Mouse (Mus musculus) cortical plate, adult 2 months (tissue): ENCODE results near the gene Tmc8.

Experiments used
- CTCF ChIP-seq: fragments of 200-500 bp; IDR thresholded peaks from 2 replicates; pipeline ENCODE4 v1.5.1; 2011; ENCODE audit warnings: mild to moderate bottlenecking, control low read depth, low read length; ENCODE audit not compliant: insufficient read depth; ENCODE audit errors: extremely low read depth
- POLR2A ChIP-seq: fragments of 200-500 bp; IDR thresholded peaks from 2 replicates; pipeline ENCODE4 v1.6.1; 2011; ENCODE audit warnings: mild to moderate bottlenecking, low read length, control low read depth; ENCODE audit not compliant: insufficient read depth; ENCODE audit errors: extremely low read depth

DNA sequence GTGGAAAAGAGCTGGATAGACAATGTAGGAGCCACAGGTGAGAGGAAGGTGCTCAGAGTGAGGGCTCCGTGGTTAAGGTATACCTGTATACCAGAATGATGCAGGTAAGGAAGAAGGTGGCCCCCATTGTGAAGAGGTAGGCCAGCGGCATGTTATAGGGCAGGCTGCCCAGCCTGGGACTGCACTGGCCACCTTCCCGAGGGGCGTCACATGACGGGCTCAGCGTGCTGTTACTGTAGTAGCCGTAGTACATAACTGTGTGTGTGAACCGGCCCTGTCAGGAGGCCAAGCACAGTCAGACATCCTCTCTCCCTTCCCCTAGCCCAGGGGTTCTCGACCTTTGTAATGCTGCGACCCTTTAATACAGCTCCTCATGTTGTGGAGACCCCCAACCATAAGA lies 7.0 kb upstream of the Tmc8 start:
- TF ChIP-seq CTCF (no peak), POLR2A (no peak)
